Mouse (Mus musculus) heart, postnatal 36 days (tissue): ENCODE data around the gene Fmnl2. TPM values are rescaled to one million over a fixed set of nuclear protein-coding genes. Genes with fewer than 3 reads are reported as not detected.

Source experiments
- DNase-seq, 2 experiments: peaks; one replicate each; pipeline ENCODE4 v3.0.0; 2021 to 2022
- intact Hi-C: fragments of 180-260 bp; cut with DNase I; formaldehyde crosslinking; loops from one replicate; pipeline ENCODE4 v1.15.1; 2025
- total RNA-seq, 2 experiments: library from RNA; stranded (reverse); gene quantifications; 2 replicates each; pipeline ENCODE4 v1.2.3; 2021

Fmnl2 gene
- total RNA-seq, 2 experiments from 2014 or later = 5.6 to 6.8 TPM

- DNase-seq = no peak
- intact Hi-C loops = no loop called here
Measured at GRCm38 (mm10) chr2:53000446-53000845, 142.8 kb downstream of the Fmnl2 start.

DNA sequence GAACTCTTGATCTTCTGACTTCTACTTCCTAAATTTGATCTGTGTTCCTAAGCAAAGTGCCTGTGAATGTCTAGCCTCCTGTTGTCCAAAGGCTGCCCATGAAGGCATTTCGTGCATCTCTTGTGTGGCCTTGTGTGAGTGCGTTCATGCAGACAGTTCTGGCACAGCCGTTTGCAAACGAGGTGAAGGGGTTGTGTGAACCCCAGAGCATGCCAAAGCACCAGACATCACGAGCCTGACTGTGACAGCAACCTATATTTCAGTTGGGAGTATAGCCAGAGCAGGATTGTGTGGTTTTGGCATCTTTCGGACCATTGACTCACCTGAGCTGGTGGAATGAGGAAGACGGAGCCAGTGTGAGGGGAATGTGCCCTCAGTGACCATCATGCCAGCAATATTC, 148.5 kb downstream of the Fmnl2 start:
- no peak for DNase-seq
- intact Hi-C loops = loop anchor here (2.0 to 5.0 kb wide), 4 partner anchors 17 to 243 kb away; partner anchors contain the start of gene Fmnl2

DNA sequence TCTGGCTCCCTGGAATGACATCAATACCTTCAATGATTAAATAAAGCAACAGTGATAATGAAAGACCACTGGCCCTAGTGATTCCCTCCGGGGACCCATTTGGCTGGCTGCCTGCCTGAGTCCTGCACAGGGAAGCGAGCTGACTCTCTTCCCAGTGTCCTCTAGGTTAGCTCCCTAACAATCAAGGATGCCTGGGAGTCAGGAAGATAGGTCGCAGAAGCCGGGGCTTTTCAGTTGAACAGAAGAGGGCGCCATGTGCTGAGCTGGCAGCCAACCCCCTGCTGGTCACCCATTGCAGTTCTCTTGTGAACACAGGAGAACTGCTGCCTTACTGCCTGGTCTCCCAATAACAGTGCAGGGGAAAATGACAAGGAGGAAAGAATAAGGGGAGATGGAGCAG, 149.5 kb downstream of the Fmnl2 start:
- intact Hi-C loops = loop anchor here (2.0 to 5.0 kb wide), 4 partner anchors 18 to 244 kb away; partner anchors contain the start of gene Fmnl2

GRCm38 (mm10) chr2:53013051-53013450, 155.4 kb downstream of the Fmnl2 start:
- intact Hi-C loops = no loop called here
- no peak for DNase-seq

More for the DNA sequence above, 149.5 kb downstream of the Fmnl2 start:
- DNase-seq = peak; percentile 65

DNA sequence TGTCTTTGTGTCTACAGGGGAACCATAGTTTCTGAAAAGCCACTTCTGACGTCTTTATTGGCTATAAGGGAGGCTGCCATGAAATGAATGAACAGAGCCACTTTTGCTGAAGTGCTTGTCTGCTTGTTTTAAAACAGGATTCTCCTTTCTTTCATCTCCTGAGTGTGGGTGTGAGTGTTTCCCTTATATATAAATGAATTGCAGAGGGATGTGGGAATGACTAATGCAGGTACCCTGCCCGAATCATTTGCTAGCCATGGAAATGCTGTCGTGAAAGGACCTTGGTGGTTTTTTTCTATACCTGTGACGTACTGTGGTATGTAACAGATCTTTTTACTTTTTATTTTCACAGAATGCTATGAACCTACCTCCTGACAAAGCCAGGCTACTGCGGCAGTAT, 156.8 kb downstream of the Fmnl2 start:
- DNase-seq = no peak
- intact Hi-C loops = no loop called here

DNA sequence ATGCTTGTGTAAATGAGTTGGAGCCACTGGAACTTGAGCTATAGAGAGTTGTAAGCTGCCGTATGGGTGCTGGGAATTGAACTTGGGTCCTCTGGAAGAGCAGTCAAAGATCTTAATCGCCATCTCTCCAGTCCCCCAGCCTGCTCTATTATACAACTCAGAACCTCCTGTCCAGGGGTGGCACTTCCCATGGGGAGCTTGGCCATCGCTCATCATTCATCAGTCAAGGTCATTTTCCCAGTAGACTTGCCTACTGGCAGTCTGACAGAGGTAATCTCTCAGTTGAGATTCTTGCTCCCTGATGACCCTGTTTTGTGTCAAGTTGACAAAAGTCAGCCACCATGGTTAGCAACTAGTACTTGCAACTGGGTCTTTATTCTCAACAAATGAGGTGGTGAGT, 165.3 kb downstream of the Fmnl2 start:
- intact Hi-C loops = no loop called here
- DNase-seq = no peak

- intact Hi-C loops = no loop called here
Measured at GRCm38 (mm10) chr2:53026056-53026769, 168.6 kb downstream of the Fmnl2 start.

GRCm38 (mm10) chr2:53028868-53029267, 171.2 kb downstream of the Fmnl2 start:
- DNase-seq = no peak
- intact Hi-C loops = no loop called here

More at GRCm38 (mm10) chr2:53026056-53026769, 168.6 kb downstream of the Fmnl2 start:
- DNase-seq = peak; percentile 24 to 37

- intact Hi-C loops = no loop called here
- DNase-seq = no peak
Measured at GRCm38 (mm10) chr2:53029716-53030431, 172.2 kb downstream of the Fmnl2 start.

DNA sequence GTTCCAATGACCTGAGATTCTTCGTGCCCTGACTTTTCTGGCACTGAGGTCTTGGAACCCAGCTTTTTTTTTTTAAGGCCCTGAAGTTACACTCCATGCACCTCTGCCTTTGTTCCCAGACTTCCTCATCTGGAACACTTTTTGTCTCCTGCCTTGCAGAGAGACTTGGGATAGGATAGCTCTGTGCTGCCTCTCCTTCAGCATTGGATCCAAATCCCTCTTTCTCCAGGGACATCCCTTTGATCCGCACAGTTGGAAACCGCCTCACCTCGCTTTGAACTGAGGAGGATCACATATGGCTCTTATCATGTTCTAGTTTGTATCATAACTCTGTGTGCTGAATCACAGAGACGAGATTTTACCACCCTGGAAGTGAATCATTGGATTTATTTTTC, 172.8 kb downstream of the Fmnl2 start:
- no peak for DNase-seq

DNA sequence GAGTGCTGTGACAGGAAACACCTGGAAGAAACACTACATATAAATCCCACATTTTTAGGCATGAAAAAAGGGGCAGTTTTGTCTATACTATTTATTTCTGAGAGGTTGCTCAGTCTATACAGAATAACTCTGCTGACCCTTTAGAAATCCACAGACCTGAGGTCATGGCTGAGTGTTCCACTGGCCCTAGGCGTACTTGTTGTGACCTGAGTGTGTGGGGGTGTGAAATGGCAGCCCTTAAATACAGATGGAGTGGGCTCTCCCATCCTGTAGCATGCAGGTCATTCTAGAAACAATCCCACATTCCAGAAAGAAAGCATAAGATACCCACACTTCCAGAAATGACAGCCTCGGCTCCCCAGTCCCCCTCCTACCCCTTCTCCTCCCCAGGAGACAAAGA, 180.6 kb downstream of the Fmnl2 start:
- intact Hi-C loops = no loop called here
- DNase-seq = no peak

More for the DNA sequence above, 172.8 kb downstream of the Fmnl2 start:
- intact Hi-C loops = no loop called here

GRCm38 (mm10) chr2:53038737-53039136, 181.1 kb downstream of the Fmnl2 start:
- DNase-seq = no peak
- intact Hi-C loops = no loop called here

DNA sequence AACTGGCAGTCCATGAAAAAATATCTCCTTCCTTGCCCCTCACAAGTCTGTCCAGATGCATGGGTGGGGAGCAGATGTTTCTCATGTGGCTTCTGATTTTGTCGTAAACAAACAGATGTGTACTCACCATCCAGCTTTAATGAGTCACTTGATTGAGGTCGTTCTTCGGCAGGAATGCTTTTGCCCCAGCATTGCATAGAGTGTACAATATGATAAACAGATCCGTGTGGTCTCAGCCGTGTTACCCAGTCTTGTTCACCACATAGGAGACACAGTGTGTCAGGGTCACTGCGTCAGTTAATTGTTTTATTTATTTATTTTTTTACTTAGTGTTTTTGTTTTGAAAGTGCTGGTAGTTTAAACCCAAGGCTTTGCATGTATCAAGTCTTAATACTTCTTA, 189.4 kb downstream of the Fmnl2 start:
- intact Hi-C loops = no loop called here
- no peak for DNase-seq

DNA sequence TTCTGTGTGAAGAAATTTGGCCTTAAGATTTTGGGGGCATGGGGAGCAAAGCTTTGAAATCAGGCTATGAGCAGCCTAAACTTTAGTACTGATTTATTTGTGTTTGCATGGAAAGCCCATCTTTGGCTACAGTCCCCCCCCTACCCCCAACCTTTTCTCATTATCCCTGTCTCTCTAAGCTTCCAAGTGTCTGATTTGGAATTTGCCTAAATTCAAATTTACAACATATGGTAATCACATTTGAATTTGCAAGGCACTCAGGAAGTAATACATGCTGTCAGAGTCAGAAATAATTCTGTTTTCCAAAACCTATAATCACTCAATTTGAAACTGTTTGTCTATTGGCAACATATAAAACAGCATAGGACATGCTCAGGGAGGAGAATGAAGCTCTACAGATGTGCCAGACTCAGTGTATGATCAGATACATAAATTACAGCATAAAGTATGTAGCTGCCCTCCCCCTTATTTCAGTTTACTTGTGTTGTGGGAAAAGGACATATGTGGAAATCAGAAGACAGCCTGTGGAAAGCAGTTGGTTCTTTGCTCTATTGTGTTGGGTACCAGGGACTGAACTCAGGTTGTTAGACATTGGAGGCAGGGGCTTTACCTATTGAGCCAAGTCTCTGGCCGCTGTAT, 190.2 kb downstream of the Fmnl2 start:
- intact Hi-C loops = no loop called here
- DNase-seq = no peak

DNA sequence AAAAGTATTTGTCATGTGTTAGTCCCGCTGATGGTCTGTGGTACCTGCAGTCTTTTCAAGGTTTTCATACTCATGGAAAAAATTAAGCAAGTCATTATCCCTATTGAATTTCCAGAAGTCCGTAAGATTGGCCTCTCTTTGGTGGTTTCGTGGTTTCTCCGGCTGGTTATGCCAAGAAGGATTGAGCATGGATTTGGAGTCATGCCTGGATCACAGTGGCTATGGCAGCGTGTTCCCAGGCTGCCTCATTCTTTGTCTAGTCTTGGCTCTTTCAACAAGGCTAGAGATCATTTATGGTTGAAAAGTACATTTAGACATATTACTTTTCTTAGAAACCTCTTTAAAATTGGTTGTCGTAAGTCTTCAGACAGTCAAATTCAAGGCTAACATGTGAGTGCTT, 192.7 kb downstream of the Fmnl2 start:
- intact Hi-C loops = no loop called here
- no peak for DNase-seq

DNA sequence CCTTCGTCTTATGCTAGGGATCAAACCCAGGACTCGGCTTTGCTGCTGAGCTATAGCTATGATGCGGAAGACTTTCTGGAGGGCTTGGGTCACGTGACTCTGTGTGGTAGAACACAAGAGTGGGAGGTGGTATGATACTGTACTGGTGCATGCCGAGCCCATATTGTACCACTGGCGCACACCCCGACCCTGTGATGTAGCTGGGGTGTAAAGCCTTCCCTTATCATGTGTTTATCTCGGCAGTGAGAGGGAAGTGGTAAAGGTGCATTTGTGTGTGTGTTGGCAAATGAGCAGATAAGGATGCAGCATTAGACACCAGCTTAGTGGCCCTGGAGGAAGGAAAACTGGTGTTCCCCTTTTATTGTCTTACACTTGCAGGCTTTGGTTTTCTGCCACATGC, 193.8 kb downstream of the Fmnl2 start:
- no peak for DNase-seq
- intact Hi-C loops = no loop called here

DNA sequence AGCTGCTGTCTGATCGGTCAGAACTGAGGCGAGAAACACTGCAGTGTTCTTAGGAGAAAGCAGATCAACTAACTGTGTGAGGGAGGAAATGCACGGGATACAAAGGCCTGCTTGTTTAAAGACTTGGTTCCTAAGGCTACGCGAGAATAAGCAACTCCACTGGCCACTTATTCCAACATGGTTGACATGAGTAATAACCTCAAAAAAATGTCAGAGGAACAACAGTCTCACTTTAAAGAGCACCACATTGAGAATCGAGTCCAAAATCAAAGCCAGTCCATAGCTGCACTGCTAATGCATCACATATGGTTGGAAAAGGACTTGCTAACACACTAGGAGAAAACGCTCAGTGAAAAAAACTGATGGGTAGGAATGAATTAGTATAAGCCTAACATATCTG, 196.1 kb downstream of the Fmnl2 start:
- intact Hi-C loops = no loop called here

GRCm38 (mm10) chr2:53056556-53056955, 198.9 kb downstream of the Fmnl2 start:
- intact Hi-C loops = no loop called here
- DNase-seq = no peak

More for the DNA sequence above, 196.1 kb downstream of the Fmnl2 start:
- no peak for DNase-seq

- intact Hi-C loops = no loop called here
- DNase-seq = no peak
Measured at GRCm38 (mm10) chr2:53057291-53057690, 199.6 kb downstream of the Fmnl2 start.

GRCm38 (mm10) chr2:53061363-53062000, 203.8 kb downstream of the Fmnl2 start:
- no peak for DNase-seq
- intact Hi-C loops = no loop called here

DNA sequence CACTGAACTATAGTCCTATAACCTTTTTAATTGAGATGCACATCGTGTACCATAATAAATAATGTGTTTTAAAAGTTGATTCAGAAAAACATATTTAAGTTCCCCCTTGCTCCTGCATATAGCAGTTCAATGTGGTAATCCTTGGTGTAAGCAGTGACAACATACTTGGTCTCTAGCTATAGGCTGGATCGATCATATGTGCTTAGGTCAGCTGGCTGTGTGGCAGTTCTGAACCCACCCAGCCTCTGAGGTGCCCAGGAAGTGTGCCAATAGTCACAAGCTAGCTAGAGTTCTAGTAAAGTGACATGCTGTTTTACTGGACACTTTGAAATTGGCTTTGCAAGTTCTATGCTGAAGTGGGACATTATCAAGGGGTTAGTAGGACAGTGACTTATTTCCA, 209.3 kb downstream of the Fmnl2 start:
- DNase-seq = no peak
- intact Hi-C loops = no loop called here
